Mouse (Mus musculus): ENCODE measurements around the gene Pitpnm2. TPM values are rescaled to one million over a fixed set of nuclear protein-coding genes. Genes with fewer than 3 reads are reported as not detected.
A peak's percentile ranks its signal among the peaks of the same experiment; 100 is the strongest.

Gene Pitpnm2
- polyA plus RNA-seq, 1 experiment: 5.3 TPM

DNA sequence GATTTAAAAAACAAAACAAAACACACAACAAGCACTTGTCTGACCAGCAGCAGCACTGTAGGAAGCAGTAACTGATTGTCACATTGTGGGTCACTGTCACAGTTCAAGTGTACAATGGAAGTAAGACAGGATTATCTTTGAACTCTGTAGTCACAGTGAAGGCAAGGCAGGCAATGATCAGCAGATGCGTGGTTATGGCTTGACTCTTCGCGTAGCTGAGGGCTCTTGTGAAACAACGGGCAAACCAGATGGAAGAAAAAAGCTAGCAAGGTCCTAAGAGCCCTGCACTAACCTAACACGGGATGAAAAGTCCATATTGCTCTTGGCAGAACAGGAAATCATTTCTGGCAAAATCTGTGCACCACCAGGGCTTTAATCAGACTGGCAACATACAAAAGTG is 1.5 kb upstream of the Pitpnm2 start:
- H3ac ChIP-seq (ENCODE audit: control insufficient read depth, insufficient read length): no peak overlapping the region
- no peaks in the 10 kb centered on the region for H3K79me2 ChIP-seq (ENCODE audit: control insufficient read depth, insufficient read depth)
- H3K27me3 ChIP-seq (ENCODE audit: control insufficient read depth, insufficient read depth, insufficient read length): no peaks in the 10 kb centered on the region
- no peak overlapping the region for H3K4me2 ChIP-seq (ENCODE audit: low read depth)
- H3K4me3 ChIP-seq: no peak overlapping the region
- TF ChIP-seq TCF3 (IDR thresholded peaks at IDR 0.05; ENCODE audit: insufficient read length, low read depth) (no peak), E2F4 (IDR thresholded peaks at IDR 0.05; ENCODE audit: insufficient read depth) (no peak), REST (IDR thresholded peaks at IDR 0.05; ENCODE audit: insufficient read depth, insufficient read length) (no peak), MYOD1 (IDR thresholded peaks at IDR 0.05; ENCODE audit: control insufficient read depth in 1 of 3, insufficient read length in 2 of 3, low read depth in 2 of 3) (no peak), POLR2AphosphoS2 (IDR thresholded peaks at IDR 0.05; ENCODE audit: insufficient read length, low read depth) (no peak), CEBPB (IDR thresholded peaks at IDR 0.05; ENCODE audit: insufficient read depth, poor library complexity, severe bottlenecking) (no peak), SRF (IDR thresholded peaks at IDR 0.05; ENCODE audit: control insufficient read depth, insufficient read length, low read depth) (no peak), MAX (IDR thresholded peaks at IDR 0.05; ENCODE audit: low read depth) (no peak), TCF12 (IDR thresholded peaks at IDR 0.05; ENCODE audit: insufficient read depth, poor library complexity, severe bottlenecking) (no peak), POLR2A (IDR thresholded peaks at IDR 0.05; ENCODE audit: insufficient read length, low read depth) (no peak), MYOG (IDR thresholded peaks at IDR 0.05; ENCODE audit: control insufficient read depth in 1 of 3, insufficient read depth in 1 of 3, insufficient read length in 2 of 3, low read depth in 2 of 3) (no peak), USF1 (IDR thresholded peaks at IDR 0.05; ENCODE audit: low read depth) (no peak)
- H3K36me3 ChIP-seq (ENCODE audit: control insufficient read depth, insufficient read depth): no peaks in the 10 kb centered on the region

DNA sequence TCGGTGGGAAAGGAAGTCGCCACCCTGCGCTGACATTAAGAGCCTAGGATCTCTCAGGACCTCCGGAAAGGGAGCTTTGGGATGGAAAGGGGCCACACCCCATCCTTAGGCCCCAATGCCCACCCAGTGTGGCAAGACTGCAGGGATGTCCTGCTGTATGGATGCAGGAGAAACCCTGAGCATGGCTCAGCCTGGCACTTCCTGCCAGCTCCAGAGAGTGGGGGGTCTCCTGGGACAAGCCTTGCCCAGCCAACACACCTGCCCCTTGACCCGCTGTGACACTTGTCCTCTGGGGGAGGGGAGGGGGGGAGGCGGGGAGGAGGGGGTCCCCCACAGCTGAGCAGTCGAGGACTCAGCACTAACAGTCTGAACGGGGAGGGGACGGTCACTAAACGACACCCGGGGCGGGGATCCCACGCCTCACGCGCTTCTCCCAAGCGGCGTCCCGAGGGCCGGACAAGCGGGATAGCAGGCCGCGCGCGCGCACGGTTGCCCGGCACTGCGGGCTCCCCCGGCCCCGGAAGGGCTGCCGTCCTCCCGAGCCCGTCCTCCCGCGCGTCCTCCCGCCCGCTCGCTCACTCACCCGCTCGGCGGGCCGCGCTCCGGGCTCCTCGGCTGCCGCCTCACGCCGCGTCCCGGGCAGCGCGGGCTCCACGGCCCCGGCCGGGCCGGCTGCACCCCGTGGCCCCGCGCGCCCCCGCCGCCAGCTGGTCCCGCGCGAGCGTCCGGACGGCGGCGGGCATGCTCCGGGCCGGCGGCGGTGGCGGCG is 531 bp downstream of the Pitpnm2 start:
- Histone ChIP-seq H3K27me3 (ENCODE audit: control insufficient read depth, insufficient read depth, insufficient read length) (no peaks in the 10 kb centered on the region), H3K79me2 (ENCODE audit: control insufficient read depth, insufficient read depth) (no peaks in the 10 kb centered on the region), H3K4me2 (ENCODE audit: low read depth) (peak overlapping the region; percentile 57), H3ac (ENCODE audit: control insufficient read depth, insufficient read length) (peak overlapping the region; percentile 88), H3K4me3 (peak overlapping the region; percentile 23), H3K36me3 (ENCODE audit: control insufficient read depth, insufficient read depth) (no peaks in the 10 kb centered on the region)
- TF ChIP-seq MYOD1 (IDR thresholded peaks at IDR 0.05; ENCODE audit: control insufficient read depth in 1 of 3, insufficient read length in 2 of 3, low read depth in 2 of 3) (no peak), MYOG (IDR thresholded peaks at IDR 0.05; ENCODE audit: control insufficient read depth in 1 of 3, insufficient read depth in 1 of 3, insufficient read length in 2 of 3, low read depth in 2 of 3) (no peak), REST (IDR thresholded peaks at IDR 0.05; ENCODE audit: insufficient read depth, insufficient read length) (no peak), CEBPB (IDR thresholded peaks at IDR 0.05; ENCODE audit: insufficient read depth, poor library complexity, severe bottlenecking) (no peak), POLR2A (IDR thresholded peaks at IDR 0.05; ENCODE audit: insufficient read length, low read depth) (no peak), USF1 (IDR thresholded peaks at IDR 0.05; ENCODE audit: low read depth) (no peak), TCF3 (IDR thresholded peaks at IDR 0.05; ENCODE audit: insufficient read length, low read depth) (no peak), MAX (IDR thresholded peaks at IDR 0.05; ENCODE audit: low read depth) (no peak), SRF (IDR thresholded peaks at IDR 0.05; ENCODE audit: control insufficient read depth, insufficient read length, low read depth) (no peak), E2F4 (IDR thresholded peaks at IDR 0.05; ENCODE audit: insufficient read depth) (no peak), TCF12 (IDR thresholded peaks at IDR 0.05; ENCODE audit: insufficient read depth, poor library complexity, severe bottlenecking) (no peak), POLR2AphosphoS2 (IDR thresholded peaks at IDR 0.05; ENCODE audit: insufficient read length, low read depth) (no peak)

DNA sequence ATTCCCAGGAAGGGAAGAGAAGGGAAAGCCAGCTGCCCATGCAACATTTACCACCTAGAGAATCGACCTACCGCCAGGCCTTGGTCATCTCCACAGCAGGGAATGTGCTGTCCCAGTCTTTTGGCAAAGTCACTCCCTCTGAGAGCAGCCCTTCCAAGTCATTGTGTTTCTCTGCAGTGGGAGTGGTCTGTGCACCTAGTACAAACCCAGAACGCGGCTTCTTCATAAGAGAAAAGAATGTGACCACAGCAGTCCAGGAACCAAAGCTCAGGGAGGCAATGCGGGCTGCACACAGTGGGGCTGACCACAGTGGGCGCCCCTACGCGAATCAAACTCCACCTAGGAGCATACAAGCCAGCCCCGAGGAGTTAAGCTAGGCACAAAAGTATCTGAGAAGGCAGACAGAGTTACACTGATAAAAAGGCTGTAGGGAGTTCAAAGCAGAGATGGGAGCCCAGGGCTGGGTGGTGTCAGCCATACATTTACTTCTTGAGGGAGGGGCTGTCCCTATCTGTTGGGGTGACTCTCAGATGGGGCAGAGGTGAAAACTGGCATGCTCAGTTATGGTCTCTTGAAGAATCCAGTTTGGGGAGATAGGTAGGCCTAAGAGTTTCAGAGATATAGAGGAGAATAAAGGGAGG is 1.5 kb downstream of the Pitpnm2 start:
- Histone ChIP-seq H3K4me2 (ENCODE audit: low read depth) (no peak overlapping the region), H3K36me3 (ENCODE audit: control insufficient read depth, insufficient read depth) (no peaks in the 10 kb centered on the region), H3K27me3 (ENCODE audit: control insufficient read depth, insufficient read depth, insufficient read length) (no peaks in the 10 kb centered on the region), H3K79me2 (ENCODE audit: control insufficient read depth, insufficient read depth) (no peaks in the 10 kb centered on the region), H3ac (ENCODE audit: control insufficient read depth, insufficient read length) (no peak overlapping the region), H3K4me3 (peak overlapping the region; percentile 23)
- TF ChIP-seq MYOD1 (IDR thresholded peaks at IDR 0.05; ENCODE audit: control insufficient read depth in 1 of 3, insufficient read length in 2 of 3, low read depth in 2 of 3): no peak
- no peak for TF ChIP-seq MAX (IDR thresholded peaks at IDR 0.05; ENCODE audit: low read depth)
- no peak for TF ChIP-seq TCF3 (IDR thresholded peaks at IDR 0.05; ENCODE audit: insufficient read length, low read depth)
- TF ChIP-seq USF1 (IDR thresholded peaks at IDR 0.05; ENCODE audit: low read depth): no peak
- TF ChIP-seq REST (IDR thresholded peaks at IDR 0.05; ENCODE audit: insufficient read depth, insufficient read length): no peak
- no peak for TF ChIP-seq TCF12 (IDR thresholded peaks at IDR 0.05; ENCODE audit: insufficient read depth, poor library complexity, severe bottlenecking)
- TF ChIP-seq SRF (IDR thresholded peaks at IDR 0.05; ENCODE audit: control insufficient read depth, insufficient read length, low read depth): no peak
- TF ChIP-seq E2F4 (IDR thresholded peaks at IDR 0.05; ENCODE audit: insufficient read depth): no peak
- no peak for TF ChIP-seq POLR2AphosphoS2 (IDR thresholded peaks at IDR 0.05; ENCODE audit: insufficient read length, low read depth)
- TF ChIP-seq MYOG (IDR thresholded peaks at IDR 0.05; ENCODE audit: control insufficient read depth in 1 of 3, insufficient read depth in 1 of 3, insufficient read length in 2 of 3, low read depth in 2 of 3): no peak
- TF ChIP-seq CEBPB (IDR thresholded peaks at IDR 0.05; ENCODE audit: insufficient read depth, poor library complexity, severe bottlenecking): no peak
- no peak for TF ChIP-seq POLR2A (IDR thresholded peaks at IDR 0.05; ENCODE audit: insufficient read length, low read depth)

DNA sequence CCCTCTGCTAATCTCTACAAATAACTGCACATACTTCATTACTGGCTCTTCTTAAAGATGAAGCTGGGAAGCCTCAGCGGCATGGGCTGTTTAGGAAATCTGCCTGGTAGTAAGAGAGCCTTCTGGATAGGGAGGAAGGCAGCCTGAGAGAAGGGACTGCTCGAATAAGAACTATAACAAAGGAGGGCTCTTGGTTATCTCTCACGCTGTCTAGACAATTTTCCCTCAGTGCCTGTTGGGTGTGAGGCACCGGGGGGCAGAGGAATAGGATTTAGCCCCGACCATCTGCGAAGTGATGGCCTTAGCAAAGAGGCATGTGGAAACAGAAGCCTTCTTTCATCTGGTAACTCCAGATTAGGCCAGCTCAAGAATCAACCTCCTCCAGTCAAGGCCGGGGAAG is 2.3 kb downstream of the Pitpnm2 start:
- H3K4me2 ChIP-seq (ENCODE audit: low read depth): no peak overlapping the region
- H3K4me3 ChIP-seq: no peak overlapping the region

More for the DNA sequence above, 2.3 kb downstream of the Pitpnm2 start:
- TF ChIP-seq TCF12 (IDR thresholded peaks at IDR 0.05; ENCODE audit: insufficient read depth, poor library complexity, severe bottlenecking): no peak
- no peak for TF ChIP-seq REST (IDR thresholded peaks at IDR 0.05; ENCODE audit: insufficient read depth, insufficient read length)
- TF ChIP-seq USF1 (IDR thresholded peaks at IDR 0.05; ENCODE audit: low read depth): no peak
- TF ChIP-seq MYOG (IDR thresholded peaks at IDR 0.05; ENCODE audit: control insufficient read depth in 1 of 3, insufficient read depth in 1 of 3, insufficient read length in 2 of 3, low read depth in 2 of 3): no peak
- TF ChIP-seq POLR2A (IDR thresholded peaks at IDR 0.05; ENCODE audit: insufficient read length, low read depth): no peak
- no peak for TF ChIP-seq POLR2AphosphoS2 (IDR thresholded peaks at IDR 0.05; ENCODE audit: insufficient read length, low read depth)
- no peak for TF ChIP-seq CEBPB (IDR thresholded peaks at IDR 0.05; ENCODE audit: insufficient read depth, poor library complexity, severe bottlenecking)
- no peak for TF ChIP-seq SRF (IDR thresholded peaks at IDR 0.05; ENCODE audit: control insufficient read depth, insufficient read length, low read depth)
- no peak for TF ChIP-seq E2F4 (IDR thresholded peaks at IDR 0.05; ENCODE audit: insufficient read depth)
- TF ChIP-seq MYOD1 (IDR thresholded peaks at IDR 0.05; ENCODE audit: control insufficient read depth in 1 of 3, insufficient read length in 2 of 3, low read depth in 2 of 3): no peak
- H3K27me3 ChIP-seq (ENCODE audit: control insufficient read depth, insufficient read depth, insufficient read length): no peaks in the 10 kb centered on the region
- H3K79me2 ChIP-seq (ENCODE audit: control insufficient read depth, insufficient read depth): no peaks in the 10 kb centered on the region
- no peaks in the 10 kb centered on the region for H3K36me3 ChIP-seq (ENCODE audit: control insufficient read depth, insufficient read depth)
- no peak overlapping the region for H3ac ChIP-seq (ENCODE audit: control insufficient read depth, insufficient read length)
